Mouse (Mus musculus): Measurements from ENCODE around the gene Igsf3. TPM values are rescaled to one million over a fixed set of nuclear protein-coding genes. Genes with fewer than 3 reads are reported as not detected.

Gene Igsf3
- polyA plus RNA-seq, 1 experiment: not detected

DNA sequence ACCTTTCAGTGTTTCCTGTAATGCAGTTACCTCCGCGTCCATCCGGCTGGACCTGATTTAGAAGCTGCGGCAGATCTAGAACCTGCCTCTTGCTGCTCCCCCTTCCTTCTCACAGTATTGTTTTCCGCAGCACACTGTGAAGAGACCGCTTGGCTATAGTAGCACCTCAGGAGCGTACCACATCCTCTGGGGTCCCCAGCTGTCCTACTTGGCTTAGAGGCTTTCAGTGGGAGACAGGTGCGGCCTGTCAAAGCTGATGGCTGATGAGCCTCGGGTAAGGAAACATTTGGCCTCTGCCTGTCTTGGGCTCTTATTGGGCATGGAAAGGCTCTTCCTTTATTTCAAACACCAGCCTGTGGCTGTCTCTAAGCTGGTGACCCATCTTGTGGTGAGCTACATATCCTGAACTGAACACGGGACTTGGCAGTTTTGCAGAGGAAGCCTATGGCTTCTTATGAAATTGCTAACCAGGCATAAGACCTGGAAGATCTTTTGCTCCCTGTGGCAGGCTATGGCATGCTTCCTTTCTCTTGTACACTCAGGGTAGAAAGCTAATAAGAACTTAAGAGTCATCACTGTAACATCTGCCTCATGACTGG is 120.6 kb downstream of the Igsf3 start:
- no peak overlapping the region for H3K27ac ChIP-seq (ENCODE audit: insufficient read depth, low read depth, low read length)
- 96% methylated on average over 10 of the region's 10 CpGs for WGBS
- TF ChIP-seq CTCF (IDR thresholded peaks at IDR 0.05; ENCODE audit: insufficient read depth, low read depth, low read length) (no peak), POLR2A (IDR thresholded peaks at IDR 0.05; ENCODE audit: insufficient read depth, low read depth, low read length) (no peak)
- H3K4me1 ChIP-seq (ENCODE audit: control insufficient read depth, insufficient read depth, low read length): peaks cover 10% of the 10 kb centered on the region
- no peak overlapping the region for H3K4me3 ChIP-seq (ENCODE audit: insufficient read depth, low read depth, low read length)

DNA sequence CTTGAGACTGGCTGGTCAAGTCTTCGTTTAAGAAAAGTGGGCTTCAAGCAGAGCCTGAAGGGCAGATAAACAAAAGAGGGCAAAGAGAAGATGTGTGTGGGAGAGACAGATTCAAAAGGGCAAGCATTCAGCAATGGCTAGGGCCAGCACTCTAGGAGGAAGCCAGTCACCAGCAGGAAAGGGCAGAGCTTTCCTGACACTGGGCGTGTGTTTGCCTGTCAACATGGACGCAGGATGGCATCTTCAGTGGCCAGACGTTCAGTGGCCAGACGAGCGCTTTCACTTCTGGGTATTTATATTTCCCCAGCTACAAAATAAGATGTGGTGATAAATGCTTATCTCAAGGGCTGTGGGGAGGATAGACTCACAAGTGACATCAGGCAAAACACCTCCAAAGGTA is 123.0 kb downstream of the Igsf3 start:
- Histone ChIP-seq H3K27ac (ENCODE audit: insufficient read depth, low read depth, low read length) (no peak overlapping the region), H3K4me3 (ENCODE audit: insufficient read depth, low read depth, low read length) (no peak overlapping the region), H3K4me1 (ENCODE audit: control insufficient read depth, insufficient read depth, low read length) (peaks cover 5% of the 10 kb centered on the region)
- WGBS: 87% methylated on average over 6 of the region's 6 CpGs
- TF ChIP-seq CTCF (IDR thresholded peaks at IDR 0.05; ENCODE audit: insufficient read depth, low read depth, low read length) (no peak), POLR2A (IDR thresholded peaks at IDR 0.05; ENCODE audit: insufficient read depth, low read depth, low read length) (no peak)

GRCm38 (mm10) chr3:101500393-101501051 is 123.6 kb downstream of the Igsf3 start:
- H3K4me3 ChIP-seq (ENCODE audit: insufficient read depth, low read depth, low read length): no peak overlapping the region
- TF ChIP-seq POLR2A (IDR thresholded peaks at IDR 0.05; ENCODE audit: insufficient read depth, low read depth, low read length) (no peak), CTCF (IDR thresholded peaks at IDR 0.05; ENCODE audit: insufficient read depth, low read depth, low read length) (no peak)
- H3K27ac ChIP-seq (ENCODE audit: insufficient read depth, low read depth, low read length): no peak overlapping the region
- 85% methylated on average over 11 of the region's 11 CpGs for WGBS
- H3K4me1 ChIP-seq (ENCODE audit: control insufficient read depth, insufficient read depth, low read length): peaks cover 5% of the 10 kb centered on the region

DNA sequence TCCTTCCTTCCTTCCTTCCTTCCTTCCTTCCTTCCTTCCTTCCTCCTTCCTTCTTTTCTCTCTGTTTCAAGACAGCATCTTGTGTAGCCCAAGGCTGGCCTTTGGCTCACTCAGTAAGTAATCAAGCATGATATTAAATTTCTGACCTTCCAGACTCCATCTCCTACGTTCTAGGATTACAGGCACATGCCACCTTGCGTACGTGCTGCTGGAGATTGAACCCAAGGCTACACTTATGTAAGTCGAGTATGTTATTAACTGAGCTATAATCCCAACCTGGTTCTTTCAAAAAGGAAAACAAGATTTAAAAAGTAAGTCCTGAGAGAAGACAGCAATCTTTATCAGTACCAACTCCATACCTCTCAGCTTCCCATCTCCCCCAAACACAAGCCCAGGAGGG is 124.7 kb downstream of the Igsf3 start:
- 83% methylated on average over 4 of the region's 4 CpGs for WGBS
- Histone ChIP-seq H3K27ac (ENCODE audit: insufficient read depth, low read depth, low read length) (no peak overlapping the region), H3K4me1 (ENCODE audit: control insufficient read depth, insufficient read depth, low read length) (peaks cover 9% of the 10 kb centered on the region), H3K4me3 (ENCODE audit: insufficient read depth, low read depth, low read length) (no peak overlapping the region)
- no peak for TF ChIP-seq POLR2A (IDR thresholded peaks at IDR 0.05; ENCODE audit: insufficient read depth, low read depth, low read length)
- no peak for TF ChIP-seq CTCF (IDR thresholded peaks at IDR 0.05; ENCODE audit: insufficient read depth, low read depth, low read length)

DNA sequence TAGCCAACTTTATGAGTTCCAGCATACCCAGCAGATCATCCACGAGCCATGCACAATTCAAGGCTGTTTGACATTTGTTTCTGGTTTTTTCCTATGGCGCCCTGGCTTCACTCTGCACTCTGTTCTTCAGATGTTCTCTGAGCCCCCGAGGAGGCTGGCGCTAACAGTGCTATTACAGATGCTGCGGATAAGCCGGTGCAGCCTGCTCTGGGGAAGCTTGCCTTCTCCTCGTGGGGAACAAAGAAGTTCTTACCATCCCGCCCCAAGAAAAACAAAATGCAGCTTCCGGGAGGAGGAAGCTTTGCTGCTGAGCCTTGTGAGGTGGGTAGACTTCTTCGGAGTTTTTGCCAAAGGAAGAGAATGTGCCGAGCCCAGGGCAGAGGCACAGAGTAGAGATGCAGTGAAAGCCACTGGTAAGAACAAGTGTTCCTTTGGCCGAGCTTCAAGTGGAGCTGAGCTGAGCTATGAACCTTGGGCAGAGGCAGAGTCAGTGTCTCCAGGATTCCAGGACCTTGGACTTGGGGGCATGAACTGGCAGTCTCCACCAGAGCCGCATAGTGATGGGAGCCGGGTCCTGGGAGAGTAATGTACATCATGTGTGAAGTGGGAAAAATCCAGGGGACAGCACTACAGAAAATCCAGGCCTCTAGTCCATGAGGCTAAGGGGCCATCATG is 125.3 kb downstream of the Igsf3 start:
- WGBS: 52% methylated on average over 14 of the region's 14 CpGs
- Histone ChIP-seq H3K4me3 (ENCODE audit: insufficient read depth, low read depth, low read length) (no peak overlapping the region), H3K27ac (ENCODE audit: insufficient read depth, low read depth, low read length) (no peak overlapping the region), H3K4me1 (ENCODE audit: control insufficient read depth, insufficient read depth, low read length) (peaks cover 9% of the 10 kb centered on the region)
- TF ChIP-seq CTCF (IDR thresholded peaks at IDR 0.05; ENCODE audit: insufficient read depth, low read depth, low read length) (no peak), POLR2A (IDR thresholded peaks at IDR 0.05; ENCODE audit: insufficient read depth, low read depth, low read length) (no peak)

DNA sequence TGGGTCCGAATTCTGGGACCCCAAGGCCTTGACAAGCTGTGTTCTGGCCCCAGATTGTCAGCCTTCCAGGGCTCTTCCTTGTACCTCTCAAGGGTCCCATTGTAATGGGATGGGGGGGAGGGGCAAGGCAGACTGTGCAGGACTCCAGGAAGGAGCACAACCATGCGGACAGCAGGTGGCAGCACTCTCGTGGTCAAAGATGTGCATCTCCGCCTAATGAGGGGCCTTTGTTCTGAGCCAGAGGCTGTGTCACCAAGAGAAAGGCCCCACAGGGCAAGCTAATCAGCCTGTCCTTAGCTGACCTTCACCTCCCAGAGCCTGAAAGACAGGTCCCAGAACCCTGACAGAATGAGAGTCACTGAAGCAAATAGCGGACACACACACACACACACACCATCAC is 129.3 kb downstream of the Igsf3 start:
- H3K4me3 ChIP-seq (ENCODE audit: insufficient read depth, low read depth, low read length): no peak overlapping the region
- TF ChIP-seq CTCF (IDR thresholded peaks at IDR 0.05; ENCODE audit: insufficient read depth, low read depth, low read length) (peak; percentile 72; the same call in 1 of the 2 replicates), POLR2A (IDR thresholded peaks at IDR 0.05; ENCODE audit: insufficient read depth, low read depth, low read length) (no peak)
- no peak overlapping the region for H3K27ac ChIP-seq (ENCODE audit: insufficient read depth, low read depth, low read length)
- 22% methylated on average over 5 of the region's 5 CpGs for WGBS
- H3K4me1 ChIP-seq (ENCODE audit: control insufficient read depth, insufficient read depth, low read length): peaks cover 9% of the 10 kb centered on the region

DNA sequence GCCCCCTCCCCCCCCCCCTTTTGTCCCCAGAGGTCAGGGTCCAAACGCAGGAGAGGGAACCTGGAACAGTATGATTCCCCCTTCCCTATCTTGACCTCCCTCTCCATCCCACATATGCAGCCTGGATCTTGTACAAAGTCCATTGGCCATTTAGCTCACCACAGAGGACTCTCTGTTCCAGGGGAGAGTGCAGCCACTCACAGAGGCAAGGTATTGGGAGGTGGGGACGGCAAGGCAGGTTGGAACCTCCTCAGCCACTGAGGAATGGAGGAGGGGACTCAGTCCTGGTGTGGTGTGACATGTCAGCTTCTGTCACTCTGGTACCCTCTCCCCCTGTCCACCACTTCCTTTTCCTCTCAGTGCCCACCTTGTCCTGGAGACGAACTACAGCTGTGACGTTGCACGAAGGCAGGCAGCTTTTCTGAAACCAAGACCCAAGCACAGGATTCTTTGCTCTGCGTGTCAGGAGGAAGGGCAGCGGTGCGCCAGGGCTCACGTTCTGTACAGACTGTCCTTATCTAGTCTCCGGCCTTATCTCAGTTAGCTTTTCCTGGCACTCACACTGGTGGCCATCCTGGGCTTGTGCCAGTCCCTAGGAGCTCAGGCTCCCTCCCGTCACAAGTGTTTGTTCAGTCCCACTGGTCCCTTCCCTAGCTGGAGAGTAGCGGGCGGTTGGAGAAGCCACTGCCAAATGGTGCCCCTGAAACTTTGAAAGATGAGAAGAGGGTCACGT is 130.3 kb downstream of the Igsf3 start:
- Histone ChIP-seq H3K27ac (ENCODE audit: insufficient read depth, low read depth, low read length) (no peak overlapping the region), H3K4me3 (ENCODE audit: insufficient read depth, low read depth, low read length) (no peak overlapping the region), H3K4me1 (ENCODE audit: control insufficient read depth, insufficient read depth, low read length) (peaks cover 7% of the 10 kb centered on the region)
- WGBS: 81% methylated on average over 14 of the region's 14 CpGs
- TF ChIP-seq POLR2A (IDR thresholded peaks at IDR 0.05; ENCODE audit: insufficient read depth, low read depth, low read length) (no peak), CTCF (IDR thresholded peaks at IDR 0.05; ENCODE audit: insufficient read depth, low read depth, low read length) (no peak)

DNA sequence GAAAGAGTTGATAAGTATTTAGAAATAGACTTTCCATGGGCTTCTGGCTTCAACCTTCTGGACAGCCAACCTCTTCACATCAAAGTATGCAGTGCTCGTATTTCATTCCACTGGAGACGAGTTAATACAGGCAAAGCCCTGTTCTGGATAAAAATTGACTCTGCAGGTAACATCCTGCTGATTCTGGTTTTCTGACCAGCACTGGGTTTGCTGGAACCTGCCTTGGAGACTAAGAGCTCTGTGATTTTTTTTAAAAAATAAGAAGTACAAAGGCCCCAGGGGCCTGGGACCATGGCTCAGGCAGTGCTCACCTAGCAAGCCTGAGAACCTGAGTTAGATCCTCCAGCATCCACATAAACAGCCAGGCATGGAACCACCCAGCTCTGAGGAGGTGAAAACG is 130.9 kb downstream of the Igsf3 start:
- WGBS: 94% methylated on average over 3 of the region's 3 CpGs
- Histone ChIP-seq H3K27ac (ENCODE audit: insufficient read depth, low read depth, low read length) (no peak overlapping the region), H3K4me3 (ENCODE audit: insufficient read depth, low read depth, low read length) (no peak overlapping the region), H3K4me1 (ENCODE audit: control insufficient read depth, insufficient read depth, low read length) (peaks cover 4% of the 10 kb centered on the region; the same call in 1 of the 2 replicates)
- no peak for TF ChIP-seq CTCF (IDR thresholded peaks at IDR 0.05; ENCODE audit: insufficient read depth, low read depth, low read length)
- no peak for TF ChIP-seq POLR2A (IDR thresholded peaks at IDR 0.05; ENCODE audit: insufficient read depth, low read depth, low read length)

All from olfactory bulb, adult 2 months (tissue).